Mouse (Mus musculus): ENCODE measurements around the gene Olfr518. TPM values are rescaled to one million over a fixed set of nuclear protein-coding genes. Genes with fewer than 3 reads are reported as not detected.
A peak's percentile ranks its signal among the peaks of the same experiment; 100 is the strongest.

The Olfr518 gene
- polyA plus RNA-seq (2014; fragmentation: Nextera tagmentation; extraction: Ambion mirVana): not detected in 2 replicates

GRCm38 (mm10) chr7:108884906-108885305 is at the start of gene Olfr518:
Gene Olfr518 (minus strand): TSS chr7:108885006.
- 81% methylated on average over 4 of the region's 4 CpGs for WGBS
- no peak within 1 kb of the TSS for H3K4me2 ChIP-seq (ENCODE audit: low read depth, low read length)
- ATAC-seq (ENCODE audit: low read depth): no peak

GRCm38 (mm10) chr7:108933794-108934731 is 49.3 kb upstream of the Olfr518 start, which contains the start of gene Eif3f:
Gene Eif3f (plus strand): TSS chr7:108934417.
- ATAC-seq (ENCODE audit: low read depth): peak; percentile 97
- peak within 1 kb of the TSS; percentile 80 for H3K27ac ChIP-seq (ENCODE audit: low read depth, low read length)
- H3K4me2 ChIP-seq (ENCODE audit: low read depth, low read length): peak within 1 kb of the TSS; percentile 91
- peaks cover 15% of the 10 kb centered on the region for H3K4me1 ChIP-seq (ENCODE audit: control insufficient read depth, insufficient read depth, low read length)
- H3K9me3 ChIP-seq (ENCODE audit: control insufficient read depth, low read length): no peaks in the 10 kb centered on the region
- H3K36me3 ChIP-seq (ENCODE audit: control insufficient read depth, insufficient read depth, low read length): peaks cover 18% of the 10 kb centered on the region
- H3K4me3 ChIP-seq (ENCODE audit: low read depth, low read length): peak within 1 kb of the TSS; percentile 61
- peak within 1 kb of the TSS; percentile 59 for H3K9ac ChIP-seq (replicated peaks; ENCODE audit: low read depth, low read length)
- H3K27me3 ChIP-seq (ENCODE audit: control insufficient read depth, insufficient read depth, low read length): no peaks in the 10 kb centered on the region
- whole genome bisulfite sequencing: 2% methylated on average over 47 of the region's 50 CpGs

More at GRCm38 (mm10) chr7:108884906-108885305, at the start of gene Olfr518:
- H3K36me3 ChIP-seq (ENCODE audit: control insufficient read depth, insufficient read depth, low read length): no peaks in the 10 kb centered on the region
- no peaks in the 10 kb centered on the region for H3K9me3 ChIP-seq (ENCODE audit: control insufficient read depth, low read length)
- no peak within 1 kb of the TSS for H3K27ac ChIP-seq (ENCODE audit: low read depth, low read length)
- no peak within 1 kb of the TSS for H3K4me3 ChIP-seq (ENCODE audit: low read depth, low read length)
- H3K9ac ChIP-seq (replicated peaks; ENCODE audit: low read depth, low read length): no peak within 1 kb of the TSS
- H3K4me1 ChIP-seq (ENCODE audit: control insufficient read depth, insufficient read depth, low read length): no peaks in the 10 kb centered on the region
- H3K27me3 ChIP-seq (ENCODE audit: control insufficient read depth, insufficient read depth, low read length): no peaks in the 10 kb centered on the region

GRCm38 (mm10) chr7:108929726-108930393 is 45.1 kb upstream of the Olfr518 start, which contains the start of gene Nlrp10:
Gene Nlrp10 (minus strand): TSS chr7:108930178.
- no peaks in the 10 kb centered on the region for H3K27me3 ChIP-seq (ENCODE audit: control insufficient read depth, insufficient read depth, low read length)
- no peak within 1 kb of the TSS for H3K4me3 ChIP-seq (ENCODE audit: low read depth, low read length)
- no peak within 1 kb of the TSS for H3K4me2 ChIP-seq (ENCODE audit: low read depth, low read length)
- H3K4me1 ChIP-seq (ENCODE audit: control insufficient read depth, insufficient read depth, low read length): peaks cover under 1% of the 10 kb centered on the region; the same call in 1 of the 2 replicates
- no peaks in the 10 kb centered on the region for H3K9me3 ChIP-seq (ENCODE audit: control insufficient read depth, low read length)
- H3K27ac ChIP-seq (ENCODE audit: low read depth, low read length): no peak within 1 kb of the TSS
- WGBS: 79% methylated on average over 6 of the region's 6 CpGs
- no peak within 1 kb of the TSS for H3K9ac ChIP-seq (replicated peaks; ENCODE audit: low read depth, low read length)
- H3K36me3 ChIP-seq (ENCODE audit: control insufficient read depth, insufficient read depth, low read length): no peaks in the 10 kb centered on the region
- no peak for ATAC-seq (ENCODE audit: low read depth)

- H3K27me3 ChIP-seq (ENCODE audit: control insufficient read depth, insufficient read depth, low read length): no peaks in the 10 kb centered on the region
- H3K4me3 ChIP-seq (ENCODE audit: low read depth, low read length): no peak overlapping the region
- no peaks in the 10 kb centered on the region for H3K4me1 ChIP-seq (ENCODE audit: control insufficient read depth, insufficient read depth, low read length)
- WGBS: 79% methylated on average over 11 of the region's 11 CpGs
- H3K36me3 ChIP-seq (ENCODE audit: control insufficient read depth, insufficient read depth, low read length): no peaks in the 10 kb centered on the region
- H3K9ac ChIP-seq (replicated peaks; ENCODE audit: low read depth, low read length): no peak overlapping the region
- no peak overlapping the region for H3K4me2 ChIP-seq (ENCODE audit: low read depth, low read length)
- no peak overlapping the region for H3K27ac ChIP-seq (ENCODE audit: low read depth, low read length)
- H3K9me3 ChIP-seq (ENCODE audit: control insufficient read depth, low read length): no peaks in the 10 kb centered on the region
- ATAC-seq (ENCODE audit: low read depth): no peak
Measured at GRCm38 (mm10) chr7:108928280-108929188, 43.7 kb upstream of the Olfr518 start.

- H3K27me3 ChIP-seq (ENCODE audit: control insufficient read depth, insufficient read depth, low read length): no peaks in the 10 kb centered on the region
- no peaks in the 10 kb centered on the region for H3K36me3 ChIP-seq (ENCODE audit: control insufficient read depth, insufficient read depth, low read length)
- 72% methylated on average over 4 of the region's 4 CpGs for WGBS
- no peaks in the 10 kb centered on the region for H3K9me3 ChIP-seq (ENCODE audit: control insufficient read depth, low read length)
- H3K9ac ChIP-seq (replicated peaks; ENCODE audit: low read depth, low read length): no peak overlapping the region
- H3K4me1 ChIP-seq (ENCODE audit: control insufficient read depth, insufficient read depth, low read length): no peaks in the 10 kb centered on the region
- no peak overlapping the region for H3K4me3 ChIP-seq (ENCODE audit: low read depth, low read length)
- no peak overlapping the region for H3K4me2 ChIP-seq (ENCODE audit: low read depth, low read length)
- H3K27ac ChIP-seq (ENCODE audit: low read depth, low read length): no peak overlapping the region
- no peak for ATAC-seq (ENCODE audit: low read depth)
Measured at GRCm38 (mm10) chr7:108927043-108927442, 42.2 kb upstream of the Olfr518 start.

GRCm38 (mm10) chr7:108903969-108904368 is 19.2 kb upstream of the Olfr518 start:
- WGBS: 83% methylated on average over 2 of the region's 2 CpGs
- no peak for ATAC-seq (ENCODE audit: low read depth)
- Histone ChIP-seq H3K4me1 (ENCODE audit: control insufficient read depth, insufficient read depth, low read length) (no peaks in the 10 kb centered on the region), H3K4me2 (ENCODE audit: low read depth, low read length) (no peak overlapping the region), H3K27me3 (ENCODE audit: control insufficient read depth, insufficient read depth, low read length) (no peaks in the 10 kb centered on the region), H3K4me3 (ENCODE audit: low read depth, low read length) (no peak overlapping the region), H3K9me3 (ENCODE audit: control insufficient read depth, low read length) (no peaks in the 10 kb centered on the region), H3K27ac (ENCODE audit: low read depth, low read length) (no peak overlapping the region), H3K36me3 (ENCODE audit: control insufficient read depth, insufficient read depth, low read length) (no peaks in the 10 kb centered on the region), H3K9ac (replicated peaks; ENCODE audit: low read depth, low read length) (no peak overlapping the region)

- whole genome bisulfite sequencing: 90% methylated on average over 5 of the region's 5 CpGs
- no peak within 1 kb of the TSS for H3K4me2 ChIP-seq (ENCODE audit: low read depth, low read length)
Measured at GRCm38 (mm10) chr7:108894320-108894719, 9.5 kb upstream of the Olfr518 start, which contains the start of gene Olfr519. Gene Olfr519 (minus strand): TSS chr7:108894420.

GRCm38 (mm10) chr7:108872279-108872678 is 12.5 kb downstream of the Olfr518 start, which contains the start of gene Olfr517:
Gene Olfr517 (minus strand): TSS chr7:108872379.
- Histone ChIP-seq H3K9me3 (ENCODE audit: control insufficient read depth, low read length) (no peaks in the 10 kb centered on the region), H3K36me3 (ENCODE audit: control insufficient read depth, insufficient read depth, low read length) (no peaks in the 10 kb centered on the region), H3K27ac (ENCODE audit: low read depth, low read length) (no peak within 1 kb of the TSS), H3K27me3 (ENCODE audit: control insufficient read depth, insufficient read depth, low read length) (no peaks in the 10 kb centered on the region), H3K4me1 (ENCODE audit: control insufficient read depth, insufficient read depth, low read length) (no peaks in the 10 kb centered on the region), H3K9ac (replicated peaks; ENCODE audit: low read depth, low read length) (no peak within 1 kb of the TSS), H3K4me3 (ENCODE audit: low read depth, low read length) (no peak within 1 kb of the TSS), H3K4me2 (ENCODE audit: low read depth, low read length) (no peak within 1 kb of the TSS)
- no peak for ATAC-seq (ENCODE audit: low read depth)
- 83% methylated on average over 2 of the region's 2 CpGs for whole genome bisulfite sequencing

More at GRCm38 (mm10) chr7:108894320-108894719, 9.5 kb upstream of the Olfr518 start, which contains the start of gene Olfr519:
- ATAC-seq (ENCODE audit: low read depth): no peak
- Histone ChIP-seq H3K4me3 (ENCODE audit: low read depth, low read length) (no peak within 1 kb of the TSS), H3K36me3 (ENCODE audit: control insufficient read depth, insufficient read depth, low read length) (no peaks in the 10 kb centered on the region), H3K9me3 (ENCODE audit: control insufficient read depth, low read length) (no peaks in the 10 kb centered on the region), H3K9ac (replicated peaks; ENCODE audit: low read depth, low read length) (no peak within 1 kb of the TSS), H3K27me3 (ENCODE audit: control insufficient read depth, insufficient read depth, low read length) (no peaks in the 10 kb centered on the region), H3K27ac (ENCODE audit: low read depth, low read length) (no peak within 1 kb of the TSS), H3K4me1 (ENCODE audit: control insufficient read depth, insufficient read depth, low read length) (no peaks in the 10 kb centered on the region)

All from neural tube, embryonic 14.5 days (tissue).